Mouse (Mus musculus): ENCODE measurements around the gene Ppp1r2.

DNA sequence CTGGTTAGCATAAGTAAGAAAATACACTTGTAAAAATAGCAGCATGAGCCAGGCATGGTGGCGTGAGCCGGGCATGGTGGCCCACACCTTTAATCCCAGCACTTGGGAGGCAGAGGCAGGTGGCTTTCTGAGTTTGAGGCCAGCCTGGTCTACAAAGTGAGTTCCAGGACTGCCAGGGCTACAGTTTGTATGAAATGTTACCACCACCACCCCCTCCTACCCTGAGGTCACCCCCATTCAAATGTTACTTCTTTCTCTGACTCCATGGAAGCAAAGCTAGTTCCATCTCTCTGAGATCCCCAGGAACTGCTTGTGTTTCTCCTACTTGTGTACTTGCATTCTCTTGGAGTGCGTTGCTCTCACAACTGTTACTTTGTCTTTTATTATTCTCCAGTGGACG is 5.1 kb upstream of the Ppp1r2 start:
- TF ChIP-seq POLR2A (IDR thresholded peaks at IDR 0.05; ENCODE audit: borderline replicate concordance, insufficient read depth, low read length) = no peak
- TF ChIP-seq CTCF (IDR thresholded peaks at IDR 0.05; ENCODE audit: borderline replicate concordance, insufficient read depth, low read depth, low read length) = no peak

All from cerebellum, adult 2 months (tissue).